In genomic region chr2:59675270-59675995, GRCm38 (mm10) we compare ENCODE assay signal across 9 mouse cellular contexts.
DNase-seq lines count a peak whose midpoint lies in the region; ATAC-seq and TF ChIP-seq lines count a peak whose summit lies in the region.
"Had no signal": no experiment of that assay in that cellular context is flagged by ENCODE, and none has a peak within 500 bp of the region (broad histone marks: within the 10 kb centered on the region; RNA-seq: fewer than 3 reads in every experiment).

No protein-coding gene starts in this region.

- H3K9me3 ChIP-seq in embryonic facial prominence, embryonic 11.5 days (replicated peaks; ENCODE audit: control insufficient read depth, low read length): no peaks in the 10 kb centered on the region
- no peaks in the 10 kb centered on the region for H3K9me3 ChIP-seq in intestine, postnatal 0 days (ENCODE audit: control insufficient read depth)
- no peaks in the 10 kb centered on the region for H3K9me3 ChIP-seq in liver, embryonic 16.5 days (replicated peaks; ENCODE audit: control insufficient read depth, low read length)

- TF ChIP-seq POLR2A in kidney, adult 2 months (IDR thresholded peaks at IDR 0.05; ENCODE audit: low read depth, low read length): no peak

- 48% methylated on average over 17 of the region's 17 CpGs for WGBS in kidney, adult 2 months
- WGBS in embryonic facial prominence, embryonic 11.5 days: 17% methylated on average over 17 of the region's 17 CpGs
- WGBS in intestine, postnatal 0 days: 46% methylated on average over 17 of the region's 17 CpGs
- 49% methylated on average over 17 of the region's 17 CpGs for WGBS in liver, embryonic 16.5 days (ENCODE audit: insufficient replicate concordance)

- H3K36me3 ChIP-seq in kidney, adult 2 months (ENCODE audit: control insufficient read depth, insufficient read depth, low read length): no peaks in the 10 kb centered on the region
- H3K36me3 ChIP-seq in embryonic facial prominence, embryonic 11.5 days (replicated peaks; ENCODE audit: control insufficient read depth, insufficient read depth, low read depth, low read length): no peaks in the 10 kb centered on the region
- no peaks in the 10 kb centered on the region; the same call in 1 of the 2 replicates for H3K36me3 ChIP-seq in intestine, postnatal 0 days (ENCODE audit: control insufficient read depth, insufficient read depth)
- no peaks in the 10 kb centered on the region for H3K36me3 ChIP-seq in liver, embryonic 16.5 days (ENCODE audit: control insufficient read depth, insufficient read depth)

- H3K4me2 ChIP-seq in embryonic facial prominence, embryonic 11.5 days (ENCODE audit: low read depth, low read length): no peak overlapping the region
- H3K4me2 ChIP-seq in intestine, postnatal 0 days (replicated peaks; ENCODE audit: low read depth): no peak overlapping the region
- no peak overlapping the region for H3K4me2 ChIP-seq in liver, embryonic 16.5 days (ENCODE audit: low read depth, low read length)

- TF ChIP-seq CTCF in kidney, adult 2 months (conservative IDR thresholded peaks at IDR 0.05; ENCODE audit: insufficient read depth, insufficient read length, low read depth, low read length): peak; percentile 44; the same call in 1 of the 2 replicates
- TF ChIP-seq CTCF in intestine, postnatal 0 days (IDR thresholded peaks at IDR 0.05; ENCODE audit: low read depth): peak; percentile 68

- no peak for DNase-seq in kidney, adult 2 months
- DNase-seq in kidney, adult 18-20 months: no peak
- DNase-seq in embryonic facial prominence, embryonic 11.5 days (ENCODE audit: low spot score): no peak
- no peak for DNase-seq in thymus, postnatal 4 days
- DNase-seq in gastrocnemius, postnatal 4 days (ENCODE audit: low spot score in 2 of 2): no peak
- DNase-seq: layer of hippocampus, adult 9-11 months had no signal

- H3K4me1 ChIP-seq in kidney, adult 2 months (ENCODE audit: control insufficient read depth, insufficient read depth, low read length): peaks cover 45% of the 10 kb centered on the region
- peaks cover 4% of the 10 kb centered on the region for H3K4me1 ChIP-seq in embryonic facial prominence, embryonic 11.5 days (ENCODE audit: control insufficient read depth, insufficient read depth, low read length)
- peaks cover 8% of the 10 kb centered on the region; the same call in 1 of the 2 replicates for H3K4me1 ChIP-seq in intestine, postnatal 0 days (replicated peaks; ENCODE audit: control insufficient read depth, insufficient read depth, low read length)
- peaks cover 6% of the 10 kb centered on the region for H3K4me1 ChIP-seq in liver, embryonic 16.5 days (ENCODE audit: control insufficient read depth, low read depth, low read length)

- H3K27me3 ChIP-seq in kidney, adult 2 months (replicated peaks; ENCODE audit: control insufficient read depth, insufficient read depth, low read length): no peaks in the 10 kb centered on the region
- no peaks in the 10 kb centered on the region for H3K27me3 ChIP-seq in embryonic facial prominence, embryonic 11.5 days (ENCODE audit: control insufficient read depth, insufficient read depth, low read length)
- H3K27me3 ChIP-seq in intestine, postnatal 0 days (replicated peaks; ENCODE audit: control insufficient read depth, insufficient read depth, low read length): no peaks in the 10 kb centered on the region
- no peaks in the 10 kb centered on the region for H3K27me3 ChIP-seq in liver, embryonic 16.5 days (ENCODE audit: control insufficient read depth, insufficient read depth, low read depth, low read length)

- no peak overlapping the region for H3K9ac ChIP-seq in embryonic facial prominence, embryonic 11.5 days (replicated peaks; ENCODE audit: low read length)
- no peak overlapping the region for H3K9ac ChIP-seq in intestine, postnatal 0 days (ENCODE audit: low read depth, low read length)
- no peak overlapping the region for H3K9ac ChIP-seq in liver, embryonic 16.5 days (ENCODE audit: low read depth, low read length)

- H3K4me3 ChIP-seq in kidney, adult 2 months (ENCODE audit: insufficient read depth, low read depth, low read length): no peak overlapping the region
- H3K4me3 ChIP-seq in embryonic facial prominence, embryonic 11.5 days (ENCODE audit: low read depth, low read length): no peak overlapping the region
- no peak overlapping the region for H3K4me3 ChIP-seq in intestine, postnatal 0 days (ENCODE audit: low read depth, low read length)
- H3K4me3 ChIP-seq in liver, embryonic 16.5 days (ENCODE audit: low read depth, low read length): no peak overlapping the region

- ATAC-seq in embryonic facial prominence, embryonic 11.5 days (replicated peaks; ENCODE audit: insufficient number of reproducible peaks, low FRiP score, low TSS enrichment, low read depth): no peak
- ATAC-seq in intestine, postnatal 0 days: peak; percentile 40; the same call in 1 of the 2 replicates
- peak; percentile 70 for ATAC-seq in liver, embryonic 16.5 days (ENCODE audit: low read depth)
- ATAC-seq in activated CD4-positive, CD25-positive, alpha-beta regulatory T cell, adult 4 months: no peak

- peak overlapping the region; percentile 67; the same call in 1 of the 2 replicates for H3K27ac ChIP-seq in kidney, adult 2 months (ENCODE audit: insufficient read depth, low read depth, low read length)
- peak overlapping the region; percentile 35; the same call in 1 of the 2 replicates for H3K27ac ChIP-seq in embryonic facial prominence, embryonic 11.5 days (replicated peaks; ENCODE audit: low read depth, low read length)
- H3K27ac ChIP-seq in intestine, postnatal 0 days (ENCODE audit: low read depth, low read length): 0 out of 2 replicates have a peak overlapping the region, but pooled peaks have one; percentile 80
- peak overlapping the region; percentile 44; the same call in 1 of the 2 replicates for H3K27ac ChIP-seq in liver, embryonic 16.5 days (ENCODE audit: low read length)

Comparison
In these comparisons a context has a peak if more than half of its experiments do, and no peak if none do; other contexts are left out.
1. ATAC-seq: peak in intestine, postnatal 0 days (single experiment) and liver, embryonic 16.5 days (single experiment); none in embryonic facial prominence, embryonic 11.5 days (single experiment) and activated CD4-positive, CD25-positive, alpha-beta regulatory T cell, adult 4 months (single experiment).
2. Peak in every context shown above with its lines, with median percentiles within 50 percentile points of each other: H3K27ac ChIP-seq.